Mouse (Mus musculus): ENCODE results near the gene Eif4e1b. TPM values are rescaled to one million over a fixed set of nuclear protein-coding genes. Genes with fewer than 3 reads are reported as not detected.

Eif4e1b gene
- not detected in 2 replicates for polyA plus RNA-seq (2015; fragmentation: Nextera tagmentation; extraction: Ambion mirVana)

DNA sequence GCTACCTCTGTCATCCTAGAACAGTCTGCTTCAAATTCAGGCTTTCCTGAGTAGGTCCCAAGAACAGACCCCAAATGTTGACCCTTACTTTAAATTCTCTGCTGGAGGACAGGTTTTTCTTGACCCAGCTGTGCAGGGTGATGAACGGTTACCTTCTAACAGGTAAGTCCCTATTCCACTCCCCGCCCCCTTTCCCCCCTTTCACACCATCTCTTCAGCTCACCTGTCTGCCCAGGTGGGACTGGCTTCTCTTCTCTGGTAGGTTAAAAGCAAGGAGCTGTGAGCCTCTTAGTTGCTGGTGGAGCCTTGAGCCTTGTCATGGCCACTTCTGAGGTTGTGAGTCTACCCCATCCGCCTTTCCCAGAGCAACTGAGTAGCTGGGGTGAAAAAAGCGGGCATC lies at the start of gene Eif4e1b:
Eif4e1b (plus strand) TSS at position 301 of the 400 bp plus-strand sequence.

GRCm38 (mm10) chr13:54749864-54750411 lies 33.9 kb upstream of the Eif4e1b start, which contains the start of gene Gprin1:
Gene Gprin1 (minus strand): TSS chr13:54749874.

DNA sequence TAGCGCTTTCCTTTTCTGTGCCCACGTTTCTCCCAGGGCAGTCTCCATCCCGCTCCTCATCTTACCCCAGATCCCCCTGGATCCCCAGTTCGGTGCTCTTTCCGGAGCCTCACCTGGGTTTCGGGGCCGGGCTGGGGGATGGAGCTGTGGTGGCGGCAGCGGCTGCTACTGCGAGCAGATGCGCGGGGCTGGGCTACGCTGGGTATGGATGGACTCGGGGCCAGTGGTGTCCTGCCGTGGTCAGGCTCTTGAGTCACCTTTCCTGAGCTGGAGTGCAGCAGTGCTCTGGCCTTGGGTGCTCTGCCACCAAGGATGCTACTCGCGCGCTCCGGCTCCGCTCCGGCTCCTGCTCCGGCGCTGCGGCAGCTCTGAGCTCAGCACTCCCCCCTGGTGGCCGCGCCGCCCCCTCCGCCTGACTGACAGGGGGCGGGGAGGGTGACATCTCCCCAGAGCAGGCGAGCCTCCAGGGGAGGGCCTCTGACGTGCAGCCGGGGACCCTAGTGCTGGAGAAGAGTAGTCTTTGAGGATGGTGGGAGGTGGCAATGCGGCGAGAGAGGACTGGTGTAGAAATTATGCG lies 17.5 kb upstream of the Eif4e1b start, which contains the start of gene Sncb:
Sncb (minus strand) TSS at position 404 of the 577 bp plus-strand sequence.

GRCm38 (mm10) chr13:54788740-54789560 lies 5.2 kb downstream of the Eif4e1b start, which contains the start of gene Tspan17:
Gene Tspan17 (plus strand): TSS chr13:54789377.

Other genes with a start within 250 kb of the Eif4e1b start
- gene 4833439L19Rik, start 218.6 kb upstream of the Eif4e1b start, polyA plus RNA-seq (2015; fragmentation: Nextera tagmentation; extraction: Ambion mirVana): 202 and 212 TPM in 2 replicates
- gene Arl10, start 209.0 kb upstream of the Eif4e1b start, polyA plus RNA-seq (2015; fragmentation: Nextera tagmentation; extraction: Ambion mirVana): 68.5 and 72.5 TPM in 2 replicates
- gene Nop16, start 193.9 kb upstream of the Eif4e1b start, polyA plus RNA-seq (2015; fragmentation: Nextera tagmentation; extraction: Ambion mirVana): 54.0 and 56.1 TPM in 2 replicates
- gene Higd2a, start 193.8 kb upstream of the Eif4e1b start, polyA plus RNA-seq (2015; fragmentation: Nextera tagmentation; extraction: Ambion mirVana): 356 and 375 TPM in 2 replicates
- gene Cltb, start 172.7 kb upstream of the Eif4e1b start, polyA plus RNA-seq (2015; fragmentation: Nextera tagmentation; extraction: Ambion mirVana): 338 and 377 TPM in 2 replicates
- 63.5 and 68.2 TPM in 2 replicates for gene Faf2, start 162.2 kb upstream of the Eif4e1b start, polyA plus RNA-seq (2015; fragmentation: Nextera tagmentation; extraction: Ambion mirVana)
- 62.0 and 62.8 TPM in 2 replicates for gene Rnf44, start 90.1 kb upstream of the Eif4e1b start, polyA plus RNA-seq (2015; fragmentation: Nextera tagmentation; extraction: Ambion mirVana)
- 0.30 and 0.43 TPM in 2 replicates for gene Cdhr2, start 82.5 kb upstream of the Eif4e1b start, polyA plus RNA-seq (2015; fragmentation: Nextera tagmentation; extraction: Ambion mirVana)
- gene Gprin1, start 34.1 kb upstream of the Eif4e1b start, polyA plus RNA-seq (2015; fragmentation: Nextera tagmentation; extraction: Ambion mirVana): 23.6 and 26.8 TPM in 2 replicates
- gene Sncb, start 17.4 kb upstream of the Eif4e1b start, polyA plus RNA-seq (2015; fragmentation: Nextera tagmentation; extraction: Ambion mirVana): 254 and 271 TPM in 2 replicates
- 184 and 193 TPM in 2 replicates for gene Tspan17, start 5.4 kb downstream of the Eif4e1b start, polyA plus RNA-seq (2015; fragmentation: Nextera tagmentation; extraction: Ambion mirVana)
- gene Unc5a, start 165.4 kb downstream of the Eif4e1b start, polyA plus RNA-seq (2015; fragmentation: Nextera tagmentation; extraction: Ambion mirVana): 13.2 and 13.4 TPM in 2 replicates
- gene Hk3, start 237.4 kb downstream of the Eif4e1b start, polyA plus RNA-seq (2015; fragmentation: Nextera tagmentation; extraction: Ambion mirVana): 0.83 and 1.2 TPM in 2 replicates